Mouse (Mus musculus) lung, adult 2 months (tissue): ENCODE results near the gene Myo15.

ENCODE experiments used
- CTCF ChIP-seq: fragments of 200-500 bp; IDR thresholded peaks from 2 replicates; pipeline ENCODE4 v1.5.1; 2011; ENCODE audit warnings: mild to moderate bottlenecking, low read length, control low read depth; ENCODE audit not compliant: insufficient read depth
- POLR2A ChIP-seq: fragments of 200-500 bp; IDR thresholded peaks from 2 replicates; pipeline ENCODE4 v1.6.1; 2011; ENCODE audit warnings: low read depth, mild to moderate bottlenecking, control low read depth, low read length, borderline replicate concordance; ENCODE audit errors: extremely low read depth

- no peak for TF ChIP-seq CTCF
- TF ChIP-seq POLR2A = no peak
These were observed 67.2 kb downstream of the Myo15 start, which contains the start of gene Alkbh5 for GRCm38 (mm10) chr11:60536180-60536858.
